Mouse (Mus musculus): ENCODE measurements around the gene Cenpu.

Cenpu gene

GRCm38 (mm10) chr8:46600959-46601707 is 49.3 kb downstream of the Cenpu start:
- no peak for DNase-seq

- no peak for DNase-seq
These were observed 51.8 kb downstream of the Cenpu start for GRCm38 (mm10) chr8:46603587-46603986.

- DNase-seq, result no peak
These were observed 55.1 kb downstream of the Cenpu start for GRCm38 (mm10) chr8:46606930-46607329.

- no peak for DNase-seq
These were observed 59.7 kb downstream of the Cenpu start for GRCm38 (mm10) chr8:46611557-46611956.

- no peak for DNase-seq
These were observed 61.1 kb downstream of the Cenpu start for GRCm38 (mm10) chr8:46612913-46613312.

- DNase-seq, result peak; percentile 46
These were observed 61.5 kb downstream of the Cenpu start for GRCm38 (mm10) chr8:46613377-46613776.

- no peak for DNase-seq
These were observed 64.1 kb downstream of the Cenpu start for GRCm38 (mm10) chr8:46615936-46616335.

- peak; percentile 97 for DNase-seq
These were observed 65.3 kb downstream of the Cenpu start, which contains the start of the genes Primpol and Casp3 for GRCm38 (mm10) chr8:46616879-46617689. Primpol (minus strand) TSS chr8:46617212. Casp3 (plus strand) TSS chr8:46617291.

- peak; percentile 59 for DNase-seq
These were observed 66.1 kb downstream of the Cenpu start for GRCm38 (mm10) chr8:46617690-46618620.

- DNase-seq, result peak; percentile 11
These were observed 67.0 kb downstream of the Cenpu start for GRCm38 (mm10) chr8:46618639-46619320.

GRCm38 (mm10) chr8:46622446-46623270 is 70.8 kb downstream of the Cenpu start:
- no peak for DNase-seq

GRCm38 (mm10) chr8:46625166-46625565 is 73.3 kb downstream of the Cenpu start:
- DNase-seq, result no peak

GRCm38 (mm10) chr8:46626642-46627041 is 74.8 kb downstream of the Cenpu start:
- no peak for DNase-seq

- DNase-seq, result no peak
These were observed 76.1 kb downstream of the Cenpu start for GRCm38 (mm10) chr8:46627881-46628280.

- no peak for DNase-seq
These were observed 76.8 kb downstream of the Cenpu start for GRCm38 (mm10) chr8:46628645-46629044.

Data from lung, postnatal 10 days (tissue).